Mouse (Mus musculus): ENCODE results near the gene Gm3415. TPM values are rescaled to one million over a fixed set of nuclear protein-coding genes. Genes with fewer than 3 reads are reported as not detected.

Gene Gm3415
- polyA plus RNA-seq, 1 experiment = not detected

- Histone ChIP-seq H3K27me3 (ENCODE audit: control insufficient read depth, insufficient read depth, low read length, poor library complexity, severe bottlenecking) (no peaks in the 10 kb centered on the region), H3K9me3 (replicated peaks; ENCODE audit: control insufficient read depth, insufficient read depth, low read length, poor library complexity, severe bottlenecking) (no peaks in the 10 kb centered on the region; the same call in 1 of the 2 replicates), H3K36me3 (ENCODE audit: control insufficient read depth, insufficient read depth, low read length, poor library complexity, severe bottlenecking) (no peaks in the 10 kb centered on the region), H3K9ac (ENCODE audit: low read depth, poor library complexity, severe bottlenecking) (no peak overlapping the region), H3K27ac (ENCODE audit: insufficient read depth, low read length) (no peak overlapping the region), H3K4me3 (ENCODE audit: low read depth, low read length) (no peak overlapping the region), H3K4me1 (ENCODE audit: control insufficient read depth, insufficient read depth, low read length) (no peaks in the 10 kb centered on the region)
- TF ChIP-seq POLR2A (IDR thresholded peaks at IDR 0.05; ENCODE audit: insufficient read depth, low read length) (no peak), EP300 (IDR thresholded peaks at IDR 0.05; ENCODE audit: insufficient read depth, low read depth, low read length) (no peak), CTCF (IDR thresholded peaks at IDR 0.05; ENCODE audit: low read depth, low read length) (no peak)
Measured at GRCm38 (mm10) chr5:146599970-146600369, 44.0 kb downstream of the Gm3415 start.

- Histone ChIP-seq H3K27ac (ENCODE audit: insufficient read depth, low read length) (no peak overlapping the region), H3K9me3 (replicated peaks; ENCODE audit: control insufficient read depth, insufficient read depth, low read length, poor library complexity, severe bottlenecking) (no peaks in the 10 kb centered on the region; the same call in 1 of the 2 replicates), H3K36me3 (ENCODE audit: control insufficient read depth, insufficient read depth, low read length, poor library complexity, severe bottlenecking) (no peaks in the 10 kb centered on the region), H3K4me3 (ENCODE audit: low read depth, low read length) (no peak overlapping the region), H3K4me1 (ENCODE audit: control insufficient read depth, insufficient read depth, low read length) (peaks cover 2% of the 10 kb centered on the region), H3K9ac (ENCODE audit: low read depth, poor library complexity, severe bottlenecking) (no peak overlapping the region), H3K27me3 (ENCODE audit: control insufficient read depth, insufficient read depth, low read length, poor library complexity, severe bottlenecking) (no peaks in the 10 kb centered on the region)
- TF ChIP-seq EP300 (IDR thresholded peaks at IDR 0.05; ENCODE audit: insufficient read depth, low read depth, low read length) (no peak), POLR2A (IDR thresholded peaks at IDR 0.05; ENCODE audit: insufficient read depth, low read length) (no peak), CTCF (IDR thresholded peaks at IDR 0.05; ENCODE audit: low read depth, low read length) (no peak)
Measured at GRCm38 (mm10) chr5:146606221-146606620, 50.3 kb downstream of the Gm3415 start.

- no peak for TF ChIP-seq CTCF (IDR thresholded peaks at IDR 0.05; ENCODE audit: low read depth, low read length)
- no peak for TF ChIP-seq EP300 (IDR thresholded peaks at IDR 0.05; ENCODE audit: insufficient read depth, low read depth, low read length)
- TF ChIP-seq POLR2A (IDR thresholded peaks at IDR 0.05; ENCODE audit: insufficient read depth, low read length) = no peak
Measured at GRCm38 (mm10) chr5:146606895-146607294, 51.0 kb downstream of the Gm3415 start.

GRCm38 (mm10) chr5:146607816-146608215 is 51.9 kb downstream of the Gm3415 start:
- Histone ChIP-seq H3K27ac (ENCODE audit: insufficient read depth, low read length) (no peak overlapping the region), H3K9ac (ENCODE audit: low read depth, poor library complexity, severe bottlenecking) (no peak overlapping the region), H3K36me3 (ENCODE audit: control insufficient read depth, insufficient read depth, low read length, poor library complexity, severe bottlenecking) (no peaks in the 10 kb centered on the region), H3K4me1 (ENCODE audit: control insufficient read depth, insufficient read depth, low read length) (peaks cover 2% of the 10 kb centered on the region), H3K9me3 (replicated peaks; ENCODE audit: control insufficient read depth, insufficient read depth, low read length, poor library complexity, severe bottlenecking) (no peaks in the 10 kb centered on the region), H3K27me3 (ENCODE audit: control insufficient read depth, insufficient read depth, low read length, poor library complexity, severe bottlenecking) (no peaks in the 10 kb centered on the region), H3K4me3 (ENCODE audit: low read depth, low read length) (no peak overlapping the region)
- no peak for TF ChIP-seq POLR2A (IDR thresholded peaks at IDR 0.05; ENCODE audit: insufficient read depth, low read length)
- no peak for TF ChIP-seq EP300 (IDR thresholded peaks at IDR 0.05; ENCODE audit: insufficient read depth, low read depth, low read length)
- no peak for TF ChIP-seq CTCF (IDR thresholded peaks at IDR 0.05; ENCODE audit: low read depth, low read length)

More at GRCm38 (mm10) chr5:146606895-146607294, 51.0 kb downstream of the Gm3415 start:
- no peaks in the 10 kb centered on the region for H3K27me3 ChIP-seq (ENCODE audit: control insufficient read depth, insufficient read depth, low read length, poor library complexity, severe bottlenecking)
- H3K36me3 ChIP-seq (ENCODE audit: control insufficient read depth, insufficient read depth, low read length, poor library complexity, severe bottlenecking) = no peaks in the 10 kb centered on the region
- H3K9ac ChIP-seq (ENCODE audit: low read depth, poor library complexity, severe bottlenecking) = no peak overlapping the region
- no peaks in the 10 kb centered on the region for H3K9me3 ChIP-seq (replicated peaks; ENCODE audit: control insufficient read depth, insufficient read depth, low read length, poor library complexity, severe bottlenecking)
- peaks cover 2% of the 10 kb centered on the region for H3K4me1 ChIP-seq (ENCODE audit: control insufficient read depth, insufficient read depth, low read length)
- no peak overlapping the region for H3K27ac ChIP-seq (ENCODE audit: insufficient read depth, low read length)
- H3K4me3 ChIP-seq (ENCODE audit: low read depth, low read length) = no peak overlapping the region

Other genes starting within 250 kb of the Gm3415 start
- gene Wasf3, start 171.2 kb upstream of the Gm3415 start, polyA plus RNA-seq (2011; ENCODE audit: insufficient read depth, insufficient read length, low read depth, missing spikeins) = 32.3 and 33.1 TPM in 2 replicates
- gene Gm6408, start 74.2 kb upstream of the Gm3415 start, polyA plus RNA-seq (2011; ENCODE audit: insufficient read depth, insufficient read length, low read depth, missing spikeins) = not detected in 2 replicates
- not detected in 2 replicates for gene Gm6370, start 64.8 kb upstream of the Gm3415 start, polyA plus RNA-seq (2011; ENCODE audit: insufficient read depth, insufficient read length, low read depth, missing spikeins)
- not detected in 2 replicates for gene 4930449I24Rik, start 53.7 kb upstream of the Gm3415 start, polyA plus RNA-seq (2011; ENCODE audit: insufficient read depth, insufficient read length, low read depth, missing spikeins)
- not detected in 2 replicates for gene Gm3402, start 42.0 kb upstream of the Gm3415 start, polyA plus RNA-seq (2011; ENCODE audit: insufficient read depth, insufficient read length, low read depth, missing spikeins)
- not detected in 2 replicates for gene Gm3404, start 30.3 kb upstream of the Gm3415 start, polyA plus RNA-seq (2011; ENCODE audit: insufficient read depth, insufficient read length, low read depth, missing spikeins)
- gene Gm3409, start 18.5 kb upstream of the Gm3415 start, polyA plus RNA-seq (2011; ENCODE audit: insufficient read depth, insufficient read length, low read depth, missing spikeins) = not detected in 2 replicates
- gene Gpr12, start 29.1 kb downstream of the Gm3415 start, polyA plus RNA-seq (2011; ENCODE audit: insufficient read depth, insufficient read length, low read depth, missing spikeins) = not detected in 2 replicates
- gene Usp12, start 238.9 kb downstream of the Gm3415 start, polyA plus RNA-seq (2011; ENCODE audit: insufficient read depth, insufficient read length, low read depth, missing spikeins) = 45.5 and 57.2 TPM in 2 replicates

Measured in ES-Bruce4 (cell line).